Mouse (Mus musculus) midbrain, embryonic 15.5 days (tissue): Measurements from ENCODE around the gene Pde7b. TPM values are rescaled to one million over a fixed set of nuclear protein-coding genes. Genes with fewer than 3 reads are reported as not detected.

Experiments
- ATAC-seq: fragments of 200-750 bp; cut with Nextera tagmentation; replicated peaks from 2 replicates; pipeline ENCODE4 v1.8.0; 2017; ENCODE audit warnings: moderate TSS enrichment
- H3K27ac ChIP-seq: fragments of 300-500 bp; sonication (generic); 2 replicates; pipeline ENCODE4 v1.5.1; 2015; ENCODE audit warnings: mild to moderate bottlenecking, inconsistent platforms
- H3K27me3 ChIP-seq: fragments of 300-500 bp; sonication (generic); replicated peaks from 2 replicates; pipeline ENCODE4 v1.6.1; 2015; ENCODE audit warnings: inconsistent platforms
- H3K36me3 ChIP-seq: fragments of 300-500 bp; sonication (generic); replicated peaks from 2 replicates; pipeline ENCODE4 v1.6.1; 2015; ENCODE audit warnings: inconsistent platforms
- H3K4me1 ChIP-seq: fragments of 300-500 bp; sonication (generic); 2 replicates; pipeline ENCODE4 v1.6.1; 2015; ENCODE audit warnings: inconsistent platforms
- H3K4me2 ChIP-seq: fragments of 300-500 bp; sonication (generic); 2 replicates; pipeline ENCODE4 v1.6.1; 2015; ENCODE audit warnings: inconsistent platforms, mild to moderate bottlenecking, moderate library complexity
- H3K4me3 ChIP-seq: fragments of 300-500 bp; sonication (generic); 2 replicates; pipeline ENCODE4 v1.5.1; 2015; ENCODE audit warnings: mild to moderate bottlenecking, inconsistent platforms
- H3K9ac ChIP-seq: fragments of 300-500 bp; sonication (generic); 2 replicates; pipeline ENCODE4 v1.6.1; 2015; ENCODE audit warnings: mild to moderate bottlenecking, inconsistent platforms
- H3K9me3 ChIP-seq: fragments of 300-500 bp; sonication (generic); 2 replicates; pipeline ENCODE4 v1.6.1; 2016; ENCODE audit warnings: inconsistent platforms
- WGBS: fragments of 180-500 bp; shearing (Covaris S2); methylation state at CpG from one replicate; pipeline ENCODE4 v1.1.7; 2015; ENCODE audit warnings: mixed read lengths; 5-methylcytosine and 5-hydroxymethylcytosine counted together
- polyA plus RNA-seq: library from polyadenylated mRNA; unstranded; fragments of >200 nt; fragmentation: Nextera tagmentation; extraction: Ambion mirVana; gene quantifications from 2 replicates; pipeline ENCODE4 v1.2.1, GENCODE M21; 2015

The Pde7b gene
- polyA plus RNA-seq, 1 experiment from 2014 or later = 3.2 TPM

DNA sequence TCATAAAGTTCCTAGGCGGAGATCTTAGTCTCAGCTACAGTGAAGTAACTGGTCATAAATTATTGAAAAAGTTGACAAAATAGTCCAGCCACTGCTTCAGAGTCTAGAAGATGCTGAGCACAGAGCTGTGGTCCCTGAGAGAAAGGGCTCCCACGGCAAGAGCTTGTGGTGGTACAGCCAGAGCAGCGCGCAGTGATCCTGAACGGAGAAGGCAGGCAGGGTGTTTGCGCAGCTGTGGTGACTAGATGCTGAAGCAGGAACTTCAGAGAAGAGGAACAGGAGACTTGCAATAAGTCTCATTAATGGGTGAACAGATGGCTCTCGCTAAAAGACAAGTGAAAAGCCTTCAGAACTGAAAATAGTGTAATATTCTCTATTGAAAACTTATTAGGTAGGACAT lies 61.9 kb downstream of the Pde7b start:
- H3K9ac ChIP-seq = no peak overlapping the region
- H3K4me3 ChIP-seq = no peak overlapping the region
- no peaks in the 10 kb centered on the region for H3K9me3 ChIP-seq
- H3K27me3 ChIP-seq = no peaks in the 10 kb centered on the region
- peaks cover under 1% of the 10 kb centered on the region for H3K4me1 ChIP-seq
- 84% methylated on average over 7 of the region's 7 CpGs for WGBS
- H3K27ac ChIP-seq = no peak overlapping the region
- no peak for ATAC-seq
- no peak overlapping the region for H3K4me2 ChIP-seq
- no peaks in the 10 kb centered on the region for H3K36me3 ChIP-seq

DNA sequence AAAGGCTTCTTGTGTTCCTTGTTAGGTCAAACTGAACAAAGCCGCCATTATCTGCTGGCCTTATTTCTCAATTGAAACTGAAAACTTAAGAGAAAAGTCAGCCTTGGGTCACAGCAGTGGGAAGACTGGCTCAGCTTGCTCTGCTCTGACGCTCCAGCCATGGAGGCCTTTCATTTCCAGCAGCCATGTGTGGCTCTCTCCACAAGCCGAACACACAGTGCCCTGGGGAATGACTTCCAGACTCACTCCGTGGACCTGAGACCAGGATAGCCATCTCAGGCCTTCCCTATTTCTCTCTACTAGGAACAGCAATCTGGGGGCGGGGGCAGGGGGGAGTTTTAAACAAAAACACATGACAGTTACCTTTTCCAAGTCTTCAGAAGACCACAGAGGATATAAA lies 63.2 kb downstream of the Pde7b start:
- Histone ChIP-seq H3K4me1 (no peaks in the 10 kb centered on the region), H3K4me3 (no peak overlapping the region), H3K36me3 (no peaks in the 10 kb centered on the region), H3K27me3 (no peaks in the 10 kb centered on the region), H3K4me2 (no peak overlapping the region), H3K9ac (no peak overlapping the region), H3K27ac (no peak overlapping the region), H3K9me3 (no peaks in the 10 kb centered on the region)
- WGBS = 81% methylated on average over 5 of the region's 5 CpGs
- ATAC-seq = no peak

DNA sequence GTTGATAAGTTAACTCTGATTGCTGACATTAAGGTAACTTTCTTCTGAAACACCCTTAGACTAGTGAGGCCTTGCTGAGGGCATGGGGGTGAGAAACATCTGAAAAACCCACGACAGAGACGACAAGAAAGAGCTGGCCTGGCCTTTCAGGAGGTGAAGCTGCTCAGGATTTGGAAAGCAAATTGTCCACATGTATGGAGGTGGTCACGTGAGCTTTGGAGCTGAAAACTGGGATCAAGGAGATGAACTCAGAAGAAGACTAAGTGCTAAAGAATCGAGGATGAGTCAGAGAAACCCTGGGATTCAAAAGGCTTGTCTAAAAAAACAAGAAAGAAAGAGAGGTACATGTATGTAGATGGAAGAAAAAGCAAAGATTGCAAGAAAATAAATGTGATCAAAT lies 65.2 kb downstream of the Pde7b start:
- no peak overlapping the region for H3K4me2 ChIP-seq
- no peaks in the 10 kb centered on the region for H3K27me3 ChIP-seq
- H3K9ac ChIP-seq = no peak overlapping the region
- no peak for ATAC-seq
- 69% methylated on average over 4 of the region's 4 CpGs for WGBS
- no peaks in the 10 kb centered on the region for H3K4me1 ChIP-seq
- no peak overlapping the region for H3K27ac ChIP-seq
- no peaks in the 10 kb centered on the region for H3K9me3 ChIP-seq
- no peak overlapping the region for H3K4me3 ChIP-seq
- no peaks in the 10 kb centered on the region for H3K36me3 ChIP-seq

DNA sequence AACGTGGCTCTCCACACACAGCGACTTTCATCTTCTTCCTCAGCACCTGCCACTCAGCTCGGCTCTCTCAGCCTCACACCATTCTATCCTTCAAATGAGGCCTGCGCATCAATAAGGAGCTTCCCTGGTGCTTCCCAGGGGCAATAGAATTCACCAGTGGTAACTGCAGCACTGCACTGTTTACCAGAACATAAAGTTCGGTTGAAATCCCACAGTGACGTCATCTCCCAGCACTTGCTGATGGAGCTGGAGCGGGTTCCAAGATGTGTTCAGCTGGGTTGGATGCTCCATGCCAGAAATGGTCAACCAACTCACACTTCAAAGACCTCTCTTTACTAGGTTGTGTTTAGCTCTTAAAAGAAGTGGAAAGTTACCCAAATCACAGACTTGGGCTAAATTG lies 65.6 kb downstream of the Pde7b start:
- WGBS = 72% methylated on average over 7 of the region's 7 CpGs
- Histone ChIP-seq H3K27ac (no peak overlapping the region), H3K4me1 (no peaks in the 10 kb centered on the region), H3K4me3 (no peak overlapping the region), H3K9ac (no peak overlapping the region), H3K9me3 (no peaks in the 10 kb centered on the region), H3K27me3 (no peaks in the 10 kb centered on the region), H3K4me2 (no peak overlapping the region), H3K36me3 (no peaks in the 10 kb centered on the region)
- no peak for ATAC-seq

DNA sequence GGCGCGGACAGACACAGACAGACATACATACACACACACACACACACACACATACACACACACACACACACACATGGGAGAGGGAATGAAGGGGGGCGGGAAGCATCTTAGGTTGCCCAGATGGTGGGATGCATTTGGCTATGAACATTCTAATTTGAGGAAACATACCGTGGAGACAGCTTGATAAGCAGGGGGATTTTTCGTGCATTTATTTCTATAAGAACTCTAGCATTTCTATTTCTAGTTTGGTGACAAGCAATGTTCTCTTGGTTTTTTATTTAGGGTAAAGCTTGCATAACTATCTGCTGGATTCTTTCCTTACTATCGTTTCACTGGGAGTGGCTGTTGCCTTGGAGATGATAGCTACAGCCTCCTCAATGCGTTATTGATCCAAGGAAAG lies 66.2 kb downstream of the Pde7b start:
- no peak for ATAC-seq
- 75% methylated on average over 7 of the region's 7 CpGs for WGBS
- Histone ChIP-seq H3K36me3 (no peaks in the 10 kb centered on the region), H3K9me3 (no peaks in the 10 kb centered on the region), H3K27ac (no peak overlapping the region), H3K4me2 (no peak overlapping the region), H3K9ac (no peak overlapping the region), H3K4me3 (no peak overlapping the region), H3K27me3 (no peaks in the 10 kb centered on the region), H3K4me1 (no peaks in the 10 kb centered on the region)

DNA sequence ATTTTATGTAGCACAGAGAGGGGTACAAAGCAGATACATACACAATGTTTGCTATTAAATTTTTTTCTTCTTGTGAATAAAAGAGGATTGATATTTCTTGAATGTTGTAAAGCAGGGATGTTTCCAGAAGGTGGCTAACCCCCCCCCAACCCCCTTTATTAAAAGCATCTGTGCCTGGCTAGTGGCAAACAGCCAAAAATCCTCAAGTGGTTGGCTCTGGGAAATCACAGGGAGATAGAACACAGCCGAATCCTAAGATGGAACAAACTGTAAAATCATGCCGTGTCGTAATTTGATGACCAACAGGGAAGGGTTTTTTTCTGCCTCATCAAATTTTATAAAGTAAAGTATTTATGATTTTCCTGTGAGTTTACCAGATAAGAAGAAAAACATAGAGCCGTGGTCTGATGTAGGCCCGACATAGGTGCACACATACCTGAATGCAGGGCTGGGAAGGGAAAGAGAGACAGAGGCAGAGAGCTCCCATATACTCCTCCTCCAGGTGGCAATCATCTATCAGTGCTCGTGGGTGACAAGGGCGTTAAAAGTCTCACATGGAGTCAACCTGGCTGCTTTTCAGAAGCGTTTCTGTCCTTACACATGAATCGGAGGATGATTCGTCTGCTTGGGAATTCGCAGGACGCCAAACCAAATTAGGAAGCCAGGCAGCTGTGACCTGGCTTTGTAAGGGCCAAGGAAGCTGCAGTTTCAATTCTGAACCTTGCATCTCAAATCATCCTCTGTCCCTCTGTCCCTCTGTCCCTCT lies 67.4 kb downstream of the Pde7b start:
- no peaks in the 10 kb centered on the region for H3K4me1 ChIP-seq
- ATAC-seq = no peak

DNA sequence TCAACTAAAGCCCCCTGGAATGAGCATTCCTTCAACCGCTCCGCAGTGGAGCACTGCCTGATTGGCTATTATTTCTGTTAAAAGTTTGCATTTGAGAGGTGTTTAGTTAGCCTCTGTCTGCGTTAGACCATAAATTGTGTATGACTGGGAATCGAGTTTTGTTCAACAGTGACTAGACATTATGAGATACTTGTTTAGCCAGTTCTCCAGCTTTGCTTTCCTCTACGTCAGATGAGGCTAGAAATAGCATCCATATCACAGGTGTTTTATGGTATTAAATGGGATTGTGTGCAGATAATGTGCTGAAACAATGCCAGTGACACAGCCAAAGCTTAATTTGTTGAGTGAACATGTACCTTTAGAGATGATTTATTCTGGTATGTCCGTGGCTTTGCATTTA lies 70.3 kb downstream of the Pde7b start:
- Histone ChIP-seq H3K27ac (no peak overlapping the region), H3K9ac (no peak overlapping the region), H3K9me3 (no peaks in the 10 kb centered on the region), H3K27me3 (no peaks in the 10 kb centered on the region), H3K36me3 (no peaks in the 10 kb centered on the region), H3K4me2 (no peak overlapping the region), H3K4me3 (no peak overlapping the region), H3K4me1 (no peaks in the 10 kb centered on the region)
- ATAC-seq = no peak
- 87% methylated on average over 6 of the region's 6 CpGs for WGBS

More for the DNA sequence above, 67.4 kb downstream of the Pde7b start:
- 74% methylated on average over 12 of the region's 12 CpGs for WGBS
- no peak overlapping the region for H3K27ac ChIP-seq
- no peak overlapping the region for H3K4me2 ChIP-seq
- no peaks in the 10 kb centered on the region for H3K27me3 ChIP-seq
- no peak overlapping the region for H3K4me3 ChIP-seq
- H3K36me3 ChIP-seq = no peaks in the 10 kb centered on the region
- H3K9me3 ChIP-seq = no peaks in the 10 kb centered on the region
- H3K9ac ChIP-seq = no peak overlapping the region

DNA sequence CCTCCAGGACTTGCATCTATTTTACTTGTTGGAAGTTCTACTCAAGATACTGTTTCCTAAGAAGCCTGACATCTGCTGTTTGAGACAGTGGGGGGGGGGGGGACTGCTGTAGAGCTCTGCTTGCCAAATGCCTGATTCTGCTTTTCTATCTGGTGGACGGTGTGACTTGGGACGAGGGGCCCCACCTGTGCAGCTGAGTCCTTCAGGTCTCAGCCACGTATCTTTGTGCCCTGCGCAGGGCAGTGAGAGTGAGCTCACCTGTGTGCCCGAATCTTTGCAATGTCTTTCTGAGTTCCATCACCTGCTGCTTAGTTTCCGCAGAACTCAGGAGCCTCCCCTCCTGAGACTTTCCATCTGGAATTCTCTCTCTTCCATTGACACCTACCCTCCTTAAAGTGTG lies 70.7 kb downstream of the Pde7b start:
- H3K36me3 ChIP-seq = no peaks in the 10 kb centered on the region
- H3K27me3 ChIP-seq = no peaks in the 10 kb centered on the region
- H3K9me3 ChIP-seq = no peaks in the 10 kb centered on the region
- 85% methylated on average over 6 of the region's 6 CpGs for WGBS
- ATAC-seq = no peak
- no peaks in the 10 kb centered on the region for H3K4me1 ChIP-seq
- H3K27ac ChIP-seq = no peak overlapping the region
- H3K4me3 ChIP-seq = no peak overlapping the region
- no peak overlapping the region for H3K4me2 ChIP-seq
- H3K9ac ChIP-seq = no peak overlapping the region

DNA sequence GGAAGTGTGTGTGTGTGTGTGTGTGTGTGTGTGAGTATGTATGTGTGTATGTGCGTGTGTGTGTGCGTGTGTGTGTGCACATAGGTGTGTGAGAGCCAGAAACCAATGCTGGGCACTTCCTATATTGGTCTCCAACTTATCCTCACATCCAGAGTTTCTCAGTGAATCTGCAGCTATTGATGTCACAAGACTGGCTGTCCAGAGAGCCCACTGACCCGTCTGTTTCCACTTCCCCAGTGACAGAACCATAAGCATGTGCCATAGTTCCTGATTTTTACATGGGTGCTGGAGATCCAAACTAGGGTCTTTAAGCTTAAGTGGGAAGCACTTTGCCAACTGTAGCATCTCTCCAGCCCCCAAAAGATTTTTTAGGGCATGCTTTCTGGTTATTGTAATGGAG lies 71.6 kb downstream of the Pde7b start:
- H3K4me2 ChIP-seq = no peak overlapping the region
- 82% methylated on average over 3 of the region's 3 CpGs for WGBS
- no peaks in the 10 kb centered on the region for H3K27me3 ChIP-seq
- H3K36me3 ChIP-seq = no peaks in the 10 kb centered on the region
- H3K27ac ChIP-seq = no peak overlapping the region
- no peaks in the 10 kb centered on the region for H3K9me3 ChIP-seq
- no peak overlapping the region for H3K4me3 ChIP-seq
- no peaks in the 10 kb centered on the region for H3K4me1 ChIP-seq
- ATAC-seq = no peak
- no peak overlapping the region for H3K9ac ChIP-seq

DNA sequence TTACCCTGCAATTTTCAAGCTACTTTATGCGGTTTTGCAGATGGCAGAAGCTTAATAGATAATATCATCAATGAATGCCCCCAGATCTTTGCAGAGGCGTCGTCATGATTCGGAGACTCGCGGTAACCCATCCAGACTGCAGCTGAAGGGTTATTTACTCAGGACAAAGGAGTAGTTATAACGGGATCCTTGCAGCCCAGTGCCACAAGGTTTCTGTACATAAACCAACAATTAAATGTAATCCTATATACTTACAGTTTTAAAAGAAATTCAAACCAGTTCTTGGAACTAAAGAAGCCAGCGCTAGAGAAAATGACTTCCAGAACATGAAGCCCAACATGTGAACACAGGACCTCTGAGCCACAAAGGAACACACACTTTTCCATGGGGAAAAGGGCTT lies 88.5 kb downstream of the Pde7b start:
- no peaks in the 10 kb centered on the region for H3K27me3 ChIP-seq
- H3K4me2 ChIP-seq = no peak overlapping the region
- no peaks in the 10 kb centered on the region for H3K36me3 ChIP-seq
- no peak overlapping the region for H3K9ac ChIP-seq
- 73% methylated on average over 8 of the region's 8 CpGs for WGBS
- no peaks in the 10 kb centered on the region for H3K9me3 ChIP-seq
- no peak overlapping the region for H3K4me3 ChIP-seq
- H3K4me1 ChIP-seq = no peaks in the 10 kb centered on the region
- H3K27ac ChIP-seq = no peak overlapping the region
- no peak for ATAC-seq

DNA sequence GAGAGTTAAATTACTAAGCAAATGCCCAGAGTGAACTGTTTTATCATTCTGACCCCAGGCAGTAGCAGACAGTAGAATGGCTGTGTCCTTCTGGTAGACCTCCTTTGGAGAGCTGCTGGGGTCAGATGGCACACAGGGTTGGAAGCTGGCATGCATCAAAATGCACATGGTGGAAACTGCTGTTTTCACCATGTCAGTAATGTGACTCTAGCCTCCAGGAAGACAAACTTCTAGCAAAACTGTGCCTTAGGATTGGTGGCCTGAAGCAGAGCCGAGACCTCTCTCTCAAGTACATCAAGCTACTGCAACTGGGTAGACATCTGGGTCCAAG lies 91.8 kb downstream of the Pde7b start:
- no peak for ATAC-seq
- H3K4me1 ChIP-seq = no peaks in the 10 kb centered on the region
- H3K36me3 ChIP-seq = no peaks in the 10 kb centered on the region
- H3K27ac ChIP-seq = no peak overlapping the region
- H3K4me3 ChIP-seq = no peak overlapping the region
- H3K4me2 ChIP-seq = no peak overlapping the region
- no peaks in the 10 kb centered on the region for H3K9me3 ChIP-seq
- H3K9ac ChIP-seq = no peak overlapping the region
- WGBS = 80% methylated on average over 1 of the region's 1 CpGs
- H3K27me3 ChIP-seq = no peaks in the 10 kb centered on the region

DNA sequence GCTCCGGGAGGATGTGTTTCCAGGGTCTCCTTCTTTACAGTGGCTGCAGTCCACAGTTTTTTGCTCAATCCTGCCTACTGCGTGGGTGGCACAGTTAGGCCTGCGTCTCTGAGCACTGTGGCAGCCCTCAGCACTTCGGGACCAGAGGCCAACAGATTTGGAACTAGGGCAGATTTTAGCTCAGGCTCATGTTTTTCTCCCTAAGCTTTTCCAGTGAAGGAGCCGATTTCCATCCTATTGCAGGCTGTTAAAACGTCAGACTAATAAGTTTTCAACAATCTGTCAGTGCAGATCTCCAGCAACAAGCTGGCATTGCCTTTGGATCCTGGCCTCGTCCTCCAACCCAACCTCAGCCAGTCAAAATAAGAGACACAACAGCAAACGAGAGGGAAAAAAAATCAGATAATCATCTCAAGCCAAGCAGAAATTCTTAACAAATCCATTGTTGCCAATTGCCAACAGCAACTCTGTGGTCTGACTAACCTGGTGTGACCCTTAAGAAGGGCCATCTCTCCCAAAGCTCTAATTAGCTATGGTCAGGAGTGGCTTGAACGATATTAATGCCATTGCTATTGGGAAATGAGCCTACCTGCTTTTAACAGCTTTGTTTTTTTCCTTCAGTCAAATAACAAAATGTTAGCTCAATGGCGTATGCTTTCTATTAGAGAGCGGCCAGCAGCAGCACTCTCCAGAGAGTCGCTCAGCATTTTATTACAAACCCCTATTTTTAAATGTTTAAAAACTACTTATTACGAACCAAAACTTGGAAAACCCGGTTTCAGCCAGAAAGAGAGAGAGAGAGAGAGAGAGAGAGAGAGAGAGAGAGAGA lies 92.4 kb downstream of the Pde7b start:
- no peaks in the 10 kb centered on the region for H3K4me1 ChIP-seq
- no peak for ATAC-seq
- H3K4me3 ChIP-seq = no peak overlapping the region
- H3K27me3 ChIP-seq = no peaks in the 10 kb centered on the region
- no peak overlapping the region for H3K27ac ChIP-seq
- H3K9me3 ChIP-seq = no peaks in the 10 kb centered on the region
- H3K9ac ChIP-seq = no peak overlapping the region
- no peak overlapping the region for H3K4me2 ChIP-seq
- WGBS = 74% methylated on average over 14 of the region's 14 CpGs
- no peaks in the 10 kb centered on the region for H3K36me3 ChIP-seq

DNA sequence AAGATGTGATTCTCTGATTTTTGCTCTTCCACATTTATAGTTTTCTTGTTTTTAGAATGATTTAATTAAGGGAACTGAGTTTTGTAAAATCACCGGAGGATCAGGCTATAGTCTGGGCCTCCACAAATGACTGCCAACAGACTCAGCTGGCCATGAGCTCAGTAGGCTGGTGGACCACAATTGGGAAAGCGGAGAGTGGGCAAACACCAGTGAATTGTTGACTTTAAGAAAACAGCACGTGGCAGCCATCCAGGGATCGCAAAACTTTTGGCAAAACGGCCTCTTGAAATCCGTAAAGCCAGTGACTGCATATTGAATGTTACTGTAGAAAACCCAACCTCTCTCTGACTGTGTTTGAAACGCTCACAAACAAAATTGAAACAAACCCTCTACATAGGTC lies 94.8 kb downstream of the Pde7b start:
- no peaks in the 10 kb centered on the region for H3K36me3 ChIP-seq
- H3K9ac ChIP-seq = no peak overlapping the region
- H3K4me3 ChIP-seq = no peak overlapping the region
- H3K27me3 ChIP-seq = no peaks in the 10 kb centered on the region
- no peaks in the 10 kb centered on the region for H3K4me1 ChIP-seq
- WGBS = 77% methylated on average over 7 of the region's 7 CpGs
- no peak overlapping the region for H3K4me2 ChIP-seq
- no peak for ATAC-seq
- H3K27ac ChIP-seq = no peak overlapping the region
- H3K9me3 ChIP-seq = no peaks in the 10 kb centered on the region
